Mouse (Mus musculus) inflammation-experienced regulatory T-cells (primary cell): ENCODE results near the gene Nudt4. TPM values are rescaled to one million over a fixed set of nuclear protein-coding genes. Genes with fewer than 3 reads are reported as not detected.

Source experiments
- polyA plus RNA-seq, 2 experiments: library from polyadenylated mRNA; unstranded; fragments of 100-300 nt; shearing (Covaris generic); gene quantifications; one replicate each; pipeline ENCODE4 v1.2.1; 2017

Nudt4 gene
- polyA plus RNA-seq: 10 to 100 TPM; 39.2 to 49.2 TPM

DNA sequence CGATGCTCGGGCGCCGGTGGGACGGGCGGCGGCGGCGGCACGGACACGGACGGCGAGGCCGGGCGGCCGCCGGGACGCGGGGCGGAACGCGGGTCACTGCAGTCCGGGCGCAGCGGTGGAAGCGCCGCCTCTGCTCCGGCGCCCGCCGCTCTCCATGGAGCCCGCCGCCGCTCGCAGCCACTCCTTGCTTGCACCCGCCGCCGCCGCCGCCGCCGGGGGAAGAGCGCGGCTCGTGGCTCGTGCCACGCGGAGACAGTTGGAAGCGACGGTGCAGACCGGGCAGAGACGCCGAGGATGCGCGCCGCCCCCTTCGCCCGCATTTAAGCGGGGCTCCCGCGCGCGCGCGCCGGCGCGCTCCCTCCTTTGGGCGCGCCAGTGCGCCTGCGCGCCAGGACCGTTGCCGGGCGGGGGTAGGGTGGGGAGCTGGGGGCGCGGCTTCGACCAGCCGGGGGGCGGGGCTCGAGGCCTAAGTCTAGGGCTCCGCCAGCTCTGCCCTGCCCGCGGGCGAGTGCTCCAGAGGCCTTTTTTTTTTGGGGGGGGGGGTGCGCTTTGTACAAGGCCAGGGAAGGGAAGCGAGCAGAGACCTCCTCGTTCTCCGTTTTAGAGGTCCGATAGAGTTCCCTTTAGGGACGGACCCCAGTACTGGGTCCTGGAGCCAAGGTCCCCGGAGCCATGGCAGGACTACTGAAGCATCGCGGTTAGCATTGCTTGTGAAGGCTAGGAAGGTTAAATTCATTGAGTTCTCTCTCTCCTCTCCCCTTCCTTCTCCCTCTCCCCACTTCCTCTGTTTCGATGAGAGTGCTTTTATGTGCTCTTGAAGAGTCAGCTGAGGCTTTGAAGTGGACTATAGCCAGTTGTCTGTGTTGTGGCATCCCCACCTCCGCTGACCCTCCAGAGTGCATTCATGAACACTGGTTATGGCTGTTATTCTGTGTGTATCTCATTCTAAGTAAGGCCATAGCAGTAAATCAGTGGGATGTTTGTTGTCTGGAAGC is at the start of gene Nudt4:
Gene Nudt4, minus strand, starts transcription at position 296 of the 995 bp plus-strand sequence.

DNA sequence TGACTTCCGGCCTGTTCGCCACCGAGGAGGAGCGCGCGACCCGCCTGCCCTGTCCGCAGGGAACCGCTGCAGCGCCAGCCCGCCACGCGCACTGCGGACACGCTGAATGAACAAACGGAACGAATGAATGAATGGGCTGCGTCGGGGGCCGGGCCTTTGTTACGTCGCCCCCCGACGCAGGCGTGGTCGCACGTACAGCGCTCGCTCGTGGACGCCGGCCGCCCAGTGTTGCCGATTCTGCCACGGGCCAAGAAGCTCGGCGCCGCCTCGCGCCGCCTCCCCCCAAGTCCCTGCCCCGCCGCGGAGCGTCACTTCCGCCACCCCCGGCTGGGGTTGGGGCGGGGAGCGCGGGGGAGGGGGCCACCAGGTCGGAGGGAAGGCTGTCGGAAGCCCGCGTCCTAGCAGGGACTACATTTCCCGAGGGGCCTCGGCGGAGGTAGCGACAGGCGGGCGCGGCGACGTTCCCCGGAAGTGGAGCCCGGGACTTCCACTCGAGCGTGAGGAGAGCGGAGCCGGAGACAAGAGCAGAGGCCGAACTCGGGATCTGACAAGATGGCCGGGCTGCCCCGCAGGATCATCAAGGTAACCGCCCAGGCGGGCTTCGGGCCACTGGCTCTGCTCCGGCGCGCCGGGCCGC is 49.2 kb downstream of the Nudt4 start, which contains the start of gene Ube2n:
Gene Ube2n, plus strand, starts transcription at position 490 of the 637 bp plus-strand sequence.

DNA sequence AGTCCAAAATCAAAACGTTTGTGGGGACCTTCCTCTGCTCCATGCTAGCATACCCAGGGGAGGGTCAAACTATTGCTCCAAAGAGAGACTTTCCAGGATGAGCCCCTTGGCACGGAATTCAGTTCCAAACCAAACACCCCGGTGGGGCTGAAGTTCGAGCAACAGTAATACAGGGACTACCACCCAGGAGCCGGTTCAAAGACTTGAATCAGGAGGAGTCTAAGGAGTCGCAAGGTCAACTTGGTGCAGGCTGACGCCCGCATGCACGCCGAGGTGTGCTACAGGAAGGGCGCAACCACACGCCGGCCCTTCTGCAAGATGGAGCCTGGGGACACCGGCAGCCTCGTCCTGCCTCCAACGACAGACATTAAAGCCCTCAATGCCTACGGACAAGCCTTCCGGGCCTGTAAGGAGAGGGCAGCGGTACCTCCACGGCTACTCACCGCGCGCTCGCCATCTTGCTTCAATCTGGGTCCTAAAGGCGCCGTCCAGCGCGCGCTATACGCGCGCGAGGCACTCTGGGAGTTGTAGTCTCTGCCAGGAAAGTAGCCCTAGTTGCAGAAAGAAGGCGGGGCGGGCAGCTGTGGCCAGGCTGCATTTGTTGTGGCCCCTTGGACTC is 62.4 kb downstream of the Nudt4 start, which contains the start of gene Mrpl42:
Gene Mrpl42, minus strand, starts transcription at position 478 of the 619 bp plus-strand sequence.

Other genes starting within 250 kb of the Nudt4 start
- 10 to 100 TPM; 25.9 to 30.2 TPM for gene Cradd, start 240.0 kb downstream of the Nudt4 start, polyA plus RNA-seq
- 100 to 1,000 TPM in 1 of 2 experiments, 10 to 100 TPM in 1; 66.8 to 106 TPM for gene Socs2, start 147.0 kb downstream of the Nudt4 start, polyA plus RNA-seq
- 100 to 1,000 TPM; 120 to 123 TPM for gene Mrpl42, start 62.2 kb downstream of the Nudt4 start, polyA plus RNA-seq
- 100 to 1,000 TPM; 274 to 292 TPM for gene Ube2n, start 49.0 kb downstream of the Nudt4 start, polyA plus RNA-seq
- gene Anapc15-ps, start 109.3 kb upstream of the Nudt4 start, polyA plus RNA-seq: 1 to 10 TPM in 1 of 2 experiments, not detected in 1; 6.8 TPM